Mouse (Mus musculus) kidney, adult 2 months (tissue): ENCODE measurements around the gene Sh3gl2. TPM values are rescaled to one million over a fixed set of nuclear protein-coding genes. Genes with fewer than 3 reads are reported as not detected.

Experiments used
- DNase-seq: peaks from one replicate; pipeline ENCODE4 v3.0.0; 2021
- H3K27ac ChIP-seq: fragments of 200-500 bp; 2 replicates; pipeline ENCODE4 v1.5.1; 2012; ENCODE audit warnings: low read depth, low read length, control low read depth, inconsistent platforms; ENCODE audit not compliant: insufficient read depth
- H3K27me3 ChIP-seq: fragments of 200-500 bp; replicated peaks from 2 replicates; pipeline ENCODE4 v1.6.1; 2012; ENCODE audit warnings: mild to moderate bottlenecking, moderate library complexity, low read length, inconsistent platforms; ENCODE audit not compliant: control insufficient read depth, insufficient read depth
- H3K36me3 ChIP-seq: fragments of 200-500 bp; 2 replicates; pipeline ENCODE4 v1.6.1; 2012; ENCODE audit warnings: mild to moderate bottlenecking, moderate library complexity, low read length, inconsistent platforms; ENCODE audit not compliant: control insufficient read depth, insufficient read depth
- H3K4me1 ChIP-seq: fragments of 200-500 bp; 2 replicates; pipeline ENCODE4 v1.6.1; 2011; ENCODE audit warnings: low read length; ENCODE audit not compliant: control insufficient read depth, insufficient read depth
- H3K4me3 ChIP-seq: fragments of 200-500 bp; 2 replicates; pipeline ENCODE4 v1.5.1; 2011; ENCODE audit warnings: mild to moderate bottlenecking, low read depth, low read length, control low read depth; ENCODE audit not compliant: insufficient read depth
- CTCF ChIP-seq: fragments of 200-500 bp; conservative IDR thresholded peaks from 2 replicates; pipeline ENCODE4 v1.5.1; 2011; ENCODE audit warnings: low read depth, mild to moderate bottlenecking, control low read depth, low read length, moderate library complexity, mixed read lengths; ENCODE audit not compliant: insufficient read depth, insufficient read length
- POLR2A ChIP-seq: fragments of 200-500 bp; IDR thresholded peaks from one replicate; pipeline ENCODE4 v1.6.1; 2011; ENCODE audit warnings: low read depth, low read length, control low read depth
- WGBS: fragments of 180-500 bp; shearing (Covaris S2); methylation state at CpG from one replicate; pipeline ENCODE4 v1.1.7; 2018; 5-methylcytosine and 5-hydroxymethylcytosine counted together
- polyA plus RNA-seq: library from polyadenylated mRNA; depleted of rRNA; stranded (reverse); fragments of >200 nt; gene quantifications from 2 replicates; pipeline ENCODE4 v1.2.3, GENCODE M21; 2012

Gene Sh3gl2
- polyA plus RNA-seq, 1 experiment, result 13.0 TPM

- no peak for DNase-seq
- TF ChIP-seq POLR2A, result no peak
- TF ChIP-seq CTCF, result peak; percentile 58; the same call in 1 of the 2 replicates
- Histone ChIP-seq H3K27me3 (no peaks in the 10 kb centered on the region), H3K4me1 (no peaks in the 10 kb centered on the region), H3K27ac (no peak overlapping the region), H3K4me3 (no peak overlapping the region), H3K36me3 (no peaks in the 10 kb centered on the region)
- 61% methylated on average over 4 of the region's 4 CpGs for WGBS
Measured at GRCm38 (mm10) chr4:85186011-85186410, 18.9 kb upstream of the Sh3gl2 start.

DNA sequence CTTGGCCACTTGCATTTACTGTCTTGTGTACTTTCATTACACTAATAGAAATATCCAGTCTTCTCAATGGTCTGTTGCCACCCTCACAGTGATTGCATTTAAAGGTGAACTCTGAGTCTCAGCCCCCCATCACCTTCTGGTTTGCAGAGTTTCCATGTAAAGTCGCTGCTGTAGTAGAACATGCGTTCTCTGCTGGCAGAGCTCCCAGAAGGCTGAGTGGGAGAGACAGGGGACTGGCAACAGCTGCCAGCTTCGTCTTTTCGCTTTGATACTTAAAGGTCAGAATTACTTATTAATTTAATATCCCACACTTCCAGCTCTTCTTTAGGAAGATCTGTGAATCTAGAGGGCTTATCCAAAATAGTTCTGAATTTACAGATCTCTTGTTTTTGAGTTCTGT, 8.7 kb upstream of the Sh3gl2 start:
- H3K27ac ChIP-seq, result no peak overlapping the region
- no peaks in the 10 kb centered on the region for H3K27me3 ChIP-seq
- TF ChIP-seq CTCF (no peak), POLR2A (no peak)
- DNase-seq, result no peak
- WGBS, result 45% methylated on average over 4 of the region's 4 CpGs
- no peak overlapping the region for H3K4me3 ChIP-seq
- no peaks in the 10 kb centered on the region for H3K4me1 ChIP-seq
- no peaks in the 10 kb centered on the region for H3K36me3 ChIP-seq

GRCm38 (mm10) chr4:85198431-85198830, 6.5 kb upstream of the Sh3gl2 start:
- Histone ChIP-seq H3K36me3 (no peaks in the 10 kb centered on the region), H3K4me3 (no peak overlapping the region), H3K27ac (no peak overlapping the region), H3K27me3 (no peaks in the 10 kb centered on the region), H3K4me1 (no peaks in the 10 kb centered on the region)
- 89% methylated on average over 9 of the region's 9 CpGs for WGBS
- no peak for TF ChIP-seq CTCF
- no peak for TF ChIP-seq POLR2A
- no peak for DNase-seq

DNA sequence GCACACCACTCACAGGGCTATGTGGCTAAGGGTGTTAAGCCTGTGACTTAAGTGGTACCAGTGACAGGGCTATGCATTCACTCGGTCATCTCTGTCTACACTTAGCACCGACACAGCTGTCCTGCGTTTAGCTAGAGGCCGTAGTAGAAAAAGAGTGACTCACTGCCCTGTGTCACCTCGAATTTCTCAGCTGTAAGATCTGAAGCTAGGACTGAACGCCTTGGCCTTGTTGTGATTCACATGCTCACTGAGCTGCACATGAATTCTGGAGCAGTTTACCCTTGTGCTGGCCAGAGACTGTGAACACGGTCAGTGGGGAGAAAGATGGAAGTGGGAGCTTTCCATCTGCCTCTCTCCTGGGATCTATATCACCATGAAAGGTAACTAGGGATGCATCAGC, 2.3 kb upstream of the Sh3gl2 start:
- Histone ChIP-seq H3K27me3 (no peaks in the 10 kb centered on the region), H3K27ac (no peak overlapping the region), H3K36me3 (no peaks in the 10 kb centered on the region), H3K4me1 (no peaks in the 10 kb centered on the region), H3K4me3 (no peak overlapping the region)
- TF ChIP-seq POLR2A (no peak), CTCF (no peak)
- 75% methylated on average over 7 of the region's 7 CpGs for WGBS
- no peak for DNase-seq

DNA sequence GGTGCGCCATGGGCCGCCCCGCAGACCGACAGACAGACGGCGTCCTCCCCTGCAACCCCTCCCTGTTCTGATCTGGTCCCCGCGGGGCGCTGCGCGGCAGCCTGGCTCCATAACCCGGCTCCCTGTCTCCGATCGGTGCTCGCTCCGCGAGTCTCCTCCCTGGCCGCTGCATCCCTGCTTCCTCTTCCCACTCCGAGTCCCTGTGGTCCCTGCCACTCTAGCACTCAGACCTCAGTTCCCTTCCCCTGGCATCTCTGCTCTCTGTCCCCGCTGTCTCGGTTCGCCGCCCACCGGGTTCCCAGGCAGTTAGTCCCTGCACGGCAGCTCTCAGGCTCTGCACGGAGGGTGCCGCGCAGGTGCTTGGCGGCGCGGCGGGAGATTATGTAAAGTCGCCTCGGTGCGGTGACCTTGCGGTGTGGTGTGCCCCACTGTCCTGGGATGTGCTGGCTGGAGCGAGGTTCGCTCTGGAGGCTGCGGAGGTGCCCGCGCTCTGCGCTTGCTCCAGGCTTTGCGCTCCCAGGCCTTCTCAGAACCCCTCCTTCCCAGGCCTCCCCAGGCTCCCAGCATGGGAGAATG, 798 bp downstream of the Sh3gl2 start:
- WGBS, result 1% methylated on average over 43 of the region's 43 CpGs
- H3K27me3 ChIP-seq, result no peaks in the 10 kb centered on the region
- TF ChIP-seq CTCF, result no peak
- no peak for TF ChIP-seq POLR2A
- DNase-seq, result peak; percentile 58
- no peaks in the 10 kb centered on the region for H3K4me1 ChIP-seq
- peak overlapping the region; percentile 41 for H3K27ac ChIP-seq
- peak overlapping the region; percentile 81 for H3K4me3 ChIP-seq
- no peaks in the 10 kb centered on the region for H3K36me3 ChIP-seq

GRCm38 (mm10) chr4:85206675-85207400, 1.9 kb downstream of the Sh3gl2 start:
- H3K27me3 ChIP-seq, result no peaks in the 10 kb centered on the region
- H3K36me3 ChIP-seq, result no peaks in the 10 kb centered on the region
- H3K4me1 ChIP-seq, result no peaks in the 10 kb centered on the region
- TF ChIP-seq CTCF, result no peak
- no peak for TF ChIP-seq POLR2A
- no peak overlapping the region for H3K27ac ChIP-seq
- 74% methylated on average over 3 of the region's 3 CpGs for WGBS
- H3K4me3 ChIP-seq, result no peak overlapping the region
- no peak for DNase-seq

DNA sequence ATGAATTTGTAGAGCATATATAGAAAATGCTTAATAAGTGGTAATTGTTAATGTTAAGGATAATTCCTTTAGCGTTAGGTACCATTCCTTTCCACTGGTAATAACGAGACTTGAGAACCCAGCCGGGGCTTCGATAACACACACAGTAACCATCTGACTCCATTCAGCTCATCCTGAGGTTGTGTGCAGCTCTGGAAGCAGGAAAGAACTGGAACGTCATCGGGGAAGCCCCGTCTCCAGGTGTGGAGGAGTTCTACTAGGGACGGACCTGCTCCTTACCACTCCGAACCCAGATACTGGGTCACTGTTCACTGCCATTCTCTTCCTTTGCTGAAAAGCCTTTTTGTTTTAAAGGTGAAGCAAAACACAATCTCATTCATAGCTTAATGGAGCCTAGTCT, 2.6 kb downstream of the Sh3gl2 start:
- H3K36me3 ChIP-seq, result no peaks in the 10 kb centered on the region
- TF ChIP-seq CTCF (no peak), POLR2A (no peak)
- no peak overlapping the region for H3K27ac ChIP-seq
- whole genome bisulfite sequencing, result 97% methylated on average over 9 of the region's 9 CpGs
- no peaks in the 10 kb centered on the region for H3K27me3 ChIP-seq
- no peak for DNase-seq
- H3K4me1 ChIP-seq, result no peaks in the 10 kb centered on the region
- H3K4me3 ChIP-seq, result no peak overlapping the region
